22 mouse cellular contexts compared by ENCODE assay signal in genomic region chr14:76821892-76822291, GRCm38 (mm10).
DNase-seq lines count a peak whose midpoint lies in the region; ATAC-seq lines count a peak whose summit lies in the region.
"Had no signal": no experiment of that assay in that cellular context is flagged by ENCODE, and none has a peak within 500 bp of the region (broad histone marks: within the 10 kb centered on the region; RNA-seq: fewer than 3 reads in every experiment).

No protein-coding gene starts in this region.

- no peak for ATAC-seq in kidney, embryonic 14.5 days (ENCODE audit: low FRiP score, low TSS enrichment)
- no peak for ATAC-seq in kidney, embryonic 16.5 days (ENCODE audit: low FRiP score, low TSS enrichment)
- ATAC-seq: CD4-positive, CD25-positive, alpha-beta regulatory T cell, adult 4 months; forebrain, embryonic 15.5 days; hindbrain, embryonic 16.5 days had no signal

- no peaks in the 10 kb centered on the region for H3K27me3 ChIP-seq in kidney, embryonic 14.5 days (ENCODE audit: control insufficient read depth, insufficient read depth, low read length)
- H3K27me3 ChIP-seq in kidney, embryonic 16.5 days (ENCODE audit: insufficient read depth, low read length): no peaks in the 10 kb centered on the region
- H3K27me3 ChIP-seq: embryonic facial prominence, embryonic 12.5 days; forebrain, embryonic 15.5 days; hindbrain, embryonic 12.5 days had no signal

- H3K9me3 ChIP-seq in kidney, embryonic 14.5 days (ENCODE audit: control insufficient read depth, low read length): no peaks in the 10 kb centered on the region
- H3K9me3 ChIP-seq in kidney, embryonic 16.5 days (ENCODE audit: low read length): no peaks in the 10 kb centered on the region
- H3K9me3 ChIP-seq: embryonic facial prominence, embryonic 12.5 days; forebrain, embryonic 15.5 days; hindbrain, embryonic 12.5 days had no signal

- no peak overlapping the region for H3K4me3 ChIP-seq in kidney, embryonic 14.5 days (ENCODE audit: low read length)
- no peak overlapping the region for H3K4me3 ChIP-seq in kidney, embryonic 16.5 days (ENCODE audit: low read length)
- H3K4me3 ChIP-seq: embryonic facial prominence, embryonic 12.5 days; forebrain, embryonic 15.5 days; hindbrain, embryonic 12.5 days had no signal

- DNase-seq in heart, adult 11 months: peak; percentile 80
- no peak for DNase-seq in heart, postnatal 14 days
- DNase-seq in kidney, adult 11 months: peak; percentile 17
- no peak for DNase-seq in kidney, postnatal 36 days
- peak; percentile 67 for DNase-seq in yolk sac, embryonic 10.5 days (ENCODE audit: low spot score)
- DNase-seq: adrenal gland, postnatal 10 days; B cell, adult 2 months; cerebellum, adult 11 months; cerebellum, adult 8-10 months; cerebellum, postnatal 14 days; embryo, embryonic 11 days; gastrocnemius, postnatal 36 days; heart, adult 18-20 months; heart, postnatal 36 days had no signal

- H3K36me3 ChIP-seq in kidney, embryonic 14.5 days (ENCODE audit: control insufficient read depth, insufficient read depth, low read length): no peaks in the 10 kb centered on the region
- H3K36me3 ChIP-seq in kidney, embryonic 16.5 days (ENCODE audit: insufficient read depth, low read length): no peaks in the 10 kb centered on the region
- H3K36me3 ChIP-seq: embryonic facial prominence, embryonic 12.5 days; forebrain, embryonic 15.5 days; G1E; hindbrain, embryonic 12.5 days had no signal

- H3K4me2 ChIP-seq in kidney, embryonic 14.5 days (replicated peaks; ENCODE audit: low read depth, low read length): no peak overlapping the region
- no peak overlapping the region for H3K4me2 ChIP-seq in kidney, embryonic 16.5 days (replicated peaks; ENCODE audit: low read depth, low read length)
- H3K4me2 ChIP-seq: embryonic facial prominence, embryonic 12.5 days; forebrain, embryonic 15.5 days; hindbrain, embryonic 12.5 days had no signal

- WGBS in kidney, embryonic 14.5 days: 65% methylated on average over 8 of the region's 8 CpGs
- 68% methylated on average over 8 of the region's 8 CpGs for WGBS in kidney, embryonic 16.5 days

- H3K27ac ChIP-seq in kidney, embryonic 14.5 days (ENCODE audit: low read depth, low read length): no peak overlapping the region
- H3K27ac ChIP-seq in kidney, embryonic 16.5 days (ENCODE audit: low read length): peak overlapping the region; percentile 34; the same call in 1 of the 2 replicates
- H3K27ac ChIP-seq: embryonic facial prominence, embryonic 12.5 days; forebrain, embryonic 15.5 days; hindbrain, embryonic 12.5 days had no signal

- H3K9ac ChIP-seq in kidney, embryonic 14.5 days (ENCODE audit: low read depth, low read length): no peak overlapping the region
- H3K9ac ChIP-seq in kidney, embryonic 16.5 days (replicated peaks; ENCODE audit: low read length): no peak overlapping the region
- H3K9ac ChIP-seq: embryonic facial prominence, embryonic 12.5 days; forebrain, embryonic 15.5 days; hindbrain, embryonic 12.5 days had no signal

- intact Hi-C loops in heart, postnatal 14 days (cut with DNase I): loop anchor here (5.0 kb wide), 1 partner anchor 35 kb away; no protein-coding TSS in a partner anchor

- H3K4me1 ChIP-seq in kidney, embryonic 14.5 days (ENCODE audit: control insufficient read depth, insufficient read depth, low read length): peaks cover 23% of the 10 kb centered on the region
- H3K4me1 ChIP-seq in kidney, embryonic 16.5 days (ENCODE audit: insufficient read depth, low read length): peaks cover 48% of the 10 kb centered on the region

Comparison
In these comparisons a context has a peak if more than half of its experiments do, and no peak if none do; other contexts are left out.
1. DNase-seq: peak in heart, adult 11 months (single experiment), kidney, adult 11 months (single experiment) and yolk sac, embryonic 10.5 days (single experiment); none in heart, postnatal 14 days (0 of 2) and kidney, postnatal 36 days (0 of 2).